Mouse (Mus musculus) intestine, postnatal 0 days (tissue): Measurements from ENCODE around the gene Hs6st3. TPM values are rescaled to one million over a fixed set of nuclear protein-coding genes. Genes with fewer than 3 reads are reported as not detected.

Experiments
- ATAC-seq: fragments of 200-750 bp; cut with Nextera tagmentation; 2 replicates; pipeline ENCODE4 v1.8.0; 2017; ENCODE audit warnings: mild to moderate bottlenecking, moderate TSS enrichment, moderate library complexity
- H3K27ac ChIP-seq: fragments of 300-500 bp; sonication (generic); 2 replicates; pipeline ENCODE4 v1.5.1; 2014; ENCODE audit warnings: mild to moderate bottlenecking, low read depth, low read length, moderate library complexity
- H3K27me3 ChIP-seq: fragments of 300-500 bp; sonication (generic); replicated peaks from 2 replicates; pipeline ENCODE4 v1.6.1; 2014; ENCODE audit warnings: low read length, mixed read lengths; ENCODE audit not compliant: control insufficient read depth, insufficient read depth
- H3K36me3 ChIP-seq: fragments of 300-500 bp; sonication (generic); 2 replicates; pipeline ENCODE4 v1.6.1; 2014; ENCODE audit warnings: mild to moderate bottlenecking, moderate library complexity; ENCODE audit not compliant: control insufficient read depth, insufficient read depth
- H3K4me1 ChIP-seq: fragments of 300-500 bp; sonication (generic); replicated peaks from 2 replicates; pipeline ENCODE4 v1.6.1; 2014; ENCODE audit warnings: antibody characterized with exemption, low read length, mixed read lengths; ENCODE audit not compliant: control insufficient read depth, insufficient read depth
- H3K4me2 ChIP-seq: fragments of 300-500 bp; sonication (generic); replicated peaks from 2 replicates; pipeline ENCODE4 v1.6.1; 2014; ENCODE audit warnings: low read depth, mild to moderate bottlenecking, moderate library complexity
- H3K4me3 ChIP-seq: fragments of 300-500 bp; sonication (generic); 2 replicates; pipeline ENCODE4 v1.5.1; 2014; ENCODE audit warnings: low read depth, low read length
- H3K9ac ChIP-seq: fragments of 300-500 bp; sonication (generic); 2 replicates; pipeline ENCODE4 v1.6.1; 2014; ENCODE audit warnings: mild to moderate bottlenecking, low read depth, low read length
- H3K9me3 ChIP-seq: fragments of 300-500 bp; sonication (generic); 2 replicates; pipeline ENCODE4 v1.6.1; 2016; ENCODE audit warnings: mixed run types; ENCODE audit not compliant: control insufficient read depth
- CTCF ChIP-seq: sonication (generic); IDR thresholded peaks from 2 replicates; pipeline ENCODE4 v1.5.1; 2016; ENCODE audit warnings: low read depth, mild to moderate bottlenecking, control low read depth, antibody characterized with exemption, moderate library complexity
- WGBS: fragments of 180-500 bp; shearing (Covaris S2); extraction: QIAGEN DNeasy Blood & Tissue Kit; methylation state at CpG from one replicate; pipeline ENCODE4 v1.1.7; 2014; 5-methylcytosine and 5-hydroxymethylcytosine counted together
- polyA plus RNA-seq: library from polyadenylated mRNA; unstranded; fragments of >200 nt; fragmentation: Nextera tagmentation; extraction: Ambion mirVana; gene quantifications from 2 replicates; pipeline ENCODE4 v1.2.1, GENCODE M21; 2015

Hs6st3 gene
- not detected in 2 replicates for polyA plus RNA-seq

DNA sequence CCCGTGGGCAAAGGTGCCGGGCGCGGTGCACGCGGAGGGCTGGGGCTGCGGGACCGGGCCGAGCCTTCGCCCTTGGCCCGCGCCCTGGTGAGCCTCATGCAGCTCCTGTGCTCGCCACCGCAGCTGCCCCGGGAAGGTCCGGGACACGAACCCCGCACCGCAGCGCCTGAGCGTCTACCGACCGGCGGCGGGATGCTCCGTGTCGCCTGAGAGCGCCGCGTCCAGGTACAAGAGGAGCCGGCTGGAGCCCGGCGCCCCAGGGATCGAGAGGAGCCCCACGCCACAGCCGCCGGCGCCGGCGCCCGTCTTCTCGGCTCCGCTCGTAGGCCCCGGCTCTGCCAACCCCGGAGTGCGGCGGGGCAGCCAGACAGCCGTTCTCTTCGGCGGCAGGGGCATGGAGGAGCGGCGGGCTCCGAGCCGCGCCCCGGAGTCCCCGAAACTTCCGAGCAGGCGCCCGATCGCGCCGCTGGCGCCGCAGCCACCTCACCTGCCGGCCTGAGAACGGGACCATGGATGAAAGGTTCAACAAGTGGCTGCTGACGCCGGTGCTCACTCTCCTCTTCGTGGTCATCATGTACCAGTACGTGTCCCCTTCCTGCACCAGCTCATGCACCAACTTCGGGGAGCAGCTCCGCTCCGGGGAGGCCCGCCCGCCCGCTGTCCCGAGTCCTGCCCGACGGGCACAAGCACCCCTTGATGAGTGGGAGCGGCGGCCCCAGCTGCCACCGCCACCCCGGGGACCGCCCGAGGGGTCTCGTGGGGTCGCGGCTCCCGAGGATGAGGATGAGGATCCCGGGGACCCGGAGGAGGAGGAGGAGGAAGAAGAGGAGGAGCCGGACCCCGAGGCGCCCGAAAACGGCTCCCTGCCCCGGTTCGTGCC lies at the start of gene Hs6st3:
Gene Hs6st3, plus strand, starts transcription at position 436 of the 880 bp plus-strand sequence.
- under 1% methylated on average over 82 of the region's 100 CpGs for WGBS
- ATAC-seq: peak; percentile 28; the same call in 1 of the 2 replicates
- TF ChIP-seq CTCF: no peak

DNA sequence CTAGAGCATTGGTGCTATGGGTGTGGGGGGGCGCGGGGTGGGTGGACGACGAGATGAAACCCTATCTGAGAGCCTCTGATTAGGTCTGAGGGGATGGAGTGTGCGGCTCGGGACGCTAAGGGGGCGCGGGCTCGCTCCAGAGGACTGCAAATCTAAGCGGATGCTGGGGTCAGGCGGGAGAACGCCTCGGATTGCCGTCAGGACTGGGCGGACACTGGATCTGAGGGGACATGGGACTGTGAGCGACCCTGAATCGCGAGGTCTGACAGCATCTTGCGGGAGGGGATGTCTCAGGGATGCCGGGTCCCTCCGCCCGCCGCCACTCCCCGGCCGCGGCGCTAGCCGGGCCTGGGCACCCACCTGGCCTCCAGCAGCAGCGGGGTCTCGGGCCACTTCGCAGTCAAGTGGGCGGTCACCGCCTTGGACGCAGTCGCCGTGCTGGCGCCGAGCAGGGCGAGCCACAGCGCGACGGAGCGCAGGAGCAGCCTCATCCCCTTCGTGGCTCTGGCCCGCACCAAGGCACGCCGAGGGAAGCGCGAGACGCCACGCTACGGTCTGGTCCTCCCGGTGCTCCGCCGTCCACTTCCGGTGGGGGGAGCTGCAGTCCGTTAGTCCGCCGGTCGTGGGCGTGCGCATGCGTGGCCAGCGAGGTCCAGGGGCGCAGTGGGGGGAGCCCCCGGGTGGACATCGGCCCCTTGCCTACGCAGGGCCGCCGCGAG lies 39.1 kb upstream of the Hs6st3 start, which contains the start of gene Uggt2:
Gene Uggt2, minus strand, starts transcription at position 580 of the 719 bp plus-strand sequence.
- no peaks in the 10 kb centered on the region for H3K9me3 ChIP-seq
- peak within 1 kb of the TSS; percentile 97 for H3K4me2 ChIP-seq
- H3K4me3 ChIP-seq: peak within 1 kb of the TSS; percentile 65
- no peaks in the 10 kb centered on the region for H3K4me1 ChIP-seq
- ATAC-seq: peak; percentile 85
- H3K9ac ChIP-seq: peak within 1 kb of the TSS; percentile 51
- H3K36me3 ChIP-seq: no peaks in the 10 kb centered on the region
- no peak within 1 kb of the TSS for H3K27ac ChIP-seq
- TF ChIP-seq CTCF: peak; percentile 79
- under 1% methylated on average over 69 of the region's 72 CpGs for whole genome bisulfite sequencing
- no peaks in the 10 kb centered on the region for H3K27me3 ChIP-seq

More for the DNA sequence above, at the start of gene Hs6st3:
- Histone ChIP-seq H3K4me2 (peak within 1 kb of the TSS; percentile 97), H3K4me3 (peak within 1 kb of the TSS; percentile 64), H3K9ac (no peak within 1 kb of the TSS), H3K27me3 (peaks cover 43% of the 10 kb centered on the region), H3K27ac (no peak within 1 kb of the TSS), H3K36me3 (no peaks in the 10 kb centered on the region), H3K4me1 (0 out of 2 replicates have a peak, but pooled peaks cover 5% of the 10 kb centered on the region), H3K9me3 (no peaks in the 10 kb centered on the region)

DNA sequence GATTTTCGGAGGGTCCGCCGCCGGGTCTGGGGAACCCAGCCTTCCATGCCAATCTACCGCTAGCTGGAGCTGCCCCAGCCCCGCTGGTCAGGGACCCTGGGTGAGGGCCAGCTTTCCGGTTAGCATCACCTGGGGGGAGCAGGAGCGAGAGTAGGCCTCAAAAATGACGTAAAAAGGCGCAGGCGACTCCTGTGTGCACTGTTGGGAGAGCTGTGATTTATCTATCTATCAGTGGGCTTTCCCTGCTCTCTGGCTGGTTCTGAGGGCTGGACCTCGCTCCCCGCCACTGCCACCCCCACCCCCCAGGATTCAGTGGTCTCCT lies 38.6 kb upstream of the Hs6st3 start:
- peak overlapping the region; percentile 65 for H3K4me3 ChIP-seq
- no peaks in the 10 kb centered on the region for H3K9me3 ChIP-seq
- no peak overlapping the region for H3K27ac ChIP-seq
- 7% methylated on average over 13 of the region's 13 CpGs for WGBS
- H3K4me1 ChIP-seq: no peaks in the 10 kb centered on the region
- no peaks in the 10 kb centered on the region for H3K36me3 ChIP-seq
- no peaks in the 10 kb centered on the region for H3K27me3 ChIP-seq
- TF ChIP-seq CTCF: no peak
- H3K4me2 ChIP-seq: peak overlapping the region; percentile 97
- peak; percentile 59 for ATAC-seq
- H3K9ac ChIP-seq: peak overlapping the region; percentile 51

DNA sequence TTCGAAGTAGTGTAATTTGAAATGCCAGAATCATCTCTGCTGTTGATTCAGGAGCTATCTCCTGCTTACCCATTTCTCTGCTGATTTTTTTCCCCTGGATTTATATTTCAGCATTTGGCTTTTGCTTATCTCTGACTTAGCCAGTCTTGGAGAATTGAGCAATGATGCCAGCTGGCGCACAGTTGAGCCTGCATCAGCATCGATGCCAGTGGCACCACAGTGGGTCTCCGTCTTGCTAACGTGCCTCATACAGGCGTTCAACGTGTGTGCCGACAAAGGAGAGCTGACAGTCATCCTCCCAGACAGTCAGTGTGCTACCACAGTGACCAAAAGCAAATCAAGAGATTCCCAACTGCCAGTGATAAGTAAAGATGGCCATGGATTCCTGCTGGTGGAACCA lies 30.6 kb upstream of the Hs6st3 start:
- no peaks in the 10 kb centered on the region for H3K36me3 ChIP-seq
- WGBS: 91% methylated on average over 8 of the region's 8 CpGs
- H3K27me3 ChIP-seq: no peaks in the 10 kb centered on the region
- no peaks in the 10 kb centered on the region for H3K4me1 ChIP-seq
- ATAC-seq: no peak
- H3K4me2 ChIP-seq: no peak overlapping the region
- no peak overlapping the region for H3K9ac ChIP-seq
- no peak overlapping the region for H3K27ac ChIP-seq
- no peak overlapping the region for H3K4me3 ChIP-seq
- no peak for TF ChIP-seq CTCF
- no peaks in the 10 kb centered on the region for H3K9me3 ChIP-seq

DNA sequence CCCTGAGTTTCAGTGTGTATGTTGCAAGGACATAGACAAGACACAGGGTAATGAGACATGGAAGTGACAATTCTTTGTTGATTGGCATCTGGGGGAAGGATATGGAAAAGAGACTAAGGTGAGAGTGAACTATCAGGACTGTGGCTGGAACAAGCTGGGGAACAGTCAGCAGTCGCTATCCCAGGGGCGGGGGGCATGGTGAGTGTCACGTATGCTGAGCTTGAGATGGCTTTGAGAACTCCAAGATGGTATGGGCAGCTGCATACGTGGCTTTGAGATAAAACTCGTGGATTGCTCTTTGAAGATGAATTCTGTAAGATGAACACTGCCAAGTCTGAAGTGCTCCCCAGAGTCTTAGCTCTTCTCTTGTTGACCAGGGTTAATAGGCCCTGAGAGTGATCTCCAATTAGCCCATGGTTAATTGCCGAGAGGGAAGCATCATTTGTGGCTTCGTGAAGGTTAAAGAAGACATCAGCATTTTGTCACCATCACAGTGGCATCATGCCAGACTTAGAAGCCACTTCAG lies 29.3 kb upstream of the Hs6st3 start:
- Histone ChIP-seq H3K36me3 (no peaks in the 10 kb centered on the region), H3K9ac (no peak overlapping the region), H3K9me3 (no peaks in the 10 kb centered on the region), H3K4me2 (no peak overlapping the region), H3K4me3 (no peak overlapping the region), H3K27me3 (no peaks in the 10 kb centered on the region), H3K4me1 (no peaks in the 10 kb centered on the region), H3K27ac (no peak overlapping the region)
- ATAC-seq: no peak
- TF ChIP-seq CTCF: no peak
- 68% methylated on average over 7 of the region's 7 CpGs for WGBS

DNA sequence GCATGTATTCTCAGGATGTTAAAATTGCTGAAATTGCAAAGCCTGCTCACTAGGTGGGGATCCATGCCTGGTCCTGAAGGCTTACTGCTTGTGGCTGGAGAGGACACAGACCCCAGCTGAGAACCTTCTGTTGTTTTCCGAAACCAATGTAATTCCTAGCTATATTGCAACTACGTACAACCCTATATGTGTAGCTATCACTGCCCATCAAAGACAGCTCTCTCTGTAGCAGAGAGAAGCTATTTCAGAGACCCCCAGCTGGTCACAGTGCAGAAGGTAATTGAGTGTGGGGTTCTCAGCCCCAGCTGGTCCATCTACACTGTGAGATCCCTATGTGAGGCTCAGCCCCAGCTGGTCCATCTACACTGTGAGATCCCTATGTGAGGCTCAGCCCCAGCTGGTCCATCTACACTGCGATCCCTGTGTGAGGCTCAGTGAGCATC lies 28.3 kb upstream of the Hs6st3 start:
- H3K36me3 ChIP-seq: no peaks in the 10 kb centered on the region
- no peak overlapping the region for H3K4me2 ChIP-seq
- WGBS: 82% methylated on average over 3 of the region's 3 CpGs
- peak; percentile 50 for TF ChIP-seq CTCF
- no peaks in the 10 kb centered on the region for H3K4me1 ChIP-seq
- no peak overlapping the region for H3K27ac ChIP-seq
- ATAC-seq: no peak
- no peak overlapping the region for H3K4me3 ChIP-seq
- no peaks in the 10 kb centered on the region for H3K9me3 ChIP-seq
- no peaks in the 10 kb centered on the region for H3K27me3 ChIP-seq
- no peak overlapping the region for H3K9ac ChIP-seq
